Mouse (Mus musculus) forebrain, embryonic 12.5 days (tissue): Measurements from ENCODE around the gene Msmo1. TPM values are rescaled to one million over a fixed set of nuclear protein-coding genes. Genes with fewer than 3 reads are reported as not detected.

ENCODE experiments used
- ATAC-seq: fragments of 200-750 bp; cut with Nextera tagmentation; 2 replicates; pipeline ENCODE4 v1.8.0; 2017; ENCODE audit warnings: moderate TSS enrichment; ENCODE audit not compliant: low FRiP score
- H3K27ac ChIP-seq: fragments of 300-500 bp; sonication (generic); 2 replicates; pipeline ENCODE4 v1.5.1; 2016; ENCODE audit warnings: mild to moderate bottlenecking
- H3K27me3 ChIP-seq: fragments of 300-500 bp; sonication (generic); 2 replicates; pipeline ENCODE4 v1.6.1; 2016; ENCODE audit warnings: mild to moderate bottlenecking
- H3K36me3 ChIP-seq: fragments of 300-500 bp; sonication (generic); replicated peaks from 2 replicates; pipeline ENCODE4 v1.6.1; 2016; ENCODE audit warnings: mild to moderate bottlenecking
- H3K4me1 ChIP-seq: fragments of 300-500 bp; sonication (generic); 2 replicates; pipeline ENCODE4 v1.6.1; 2016
- H3K4me2 ChIP-seq: fragments of 300-500 bp; sonication (generic); 2 replicates; pipeline ENCODE4 v1.6.1; 2016; ENCODE audit warnings: mild to moderate bottlenecking, moderate library complexity
- H3K4me3 ChIP-seq: fragments of 300-500 bp; sonication (generic); replicated peaks from 2 replicates; pipeline ENCODE4 v1.5.1; 2016; ENCODE audit warnings: mild to moderate bottlenecking
- H3K9ac ChIP-seq: fragments of 300-500 bp; sonication (generic); 2 replicates; pipeline ENCODE4 v1.6.1; 2016; ENCODE audit warnings: mild to moderate bottlenecking
- H3K9me3 ChIP-seq: fragments of 300-500 bp; sonication (generic); 2 replicates; pipeline ENCODE4 v1.6.1; 2016
- WGBS: fragments of 180-500 bp; shearing (Covaris S2); methylation state at CpG from one replicate; pipeline ENCODE4 v1.1.7; 2016; 5-methylcytosine and 5-hydroxymethylcytosine counted together
- polyA plus RNA-seq: library from polyadenylated mRNA; unstranded; fragments of >200 nt; fragmentation: Nextera tagmentation; extraction: Ambion mirVana; gene quantifications from 2 replicates; pipeline ENCODE4 v1.2.1, GENCODE M21; 2016

Gene Msmo1
- polyA plus RNA-seq, 1 experiment from 2014 or later, result 194 TPM

- Histone ChIP-seq H3K4me2 (no peak overlapping the region), H3K36me3 (0 out of 2 replicates have a peak, but pooled peaks cover 2% of the 10 kb centered on the region), H3K27me3 (no peaks in the 10 kb centered on the region), H3K27ac (no peak overlapping the region), H3K9me3 (no peaks in the 10 kb centered on the region; the same call in 1 of the 2 replicates), H3K9ac (no peak overlapping the region), H3K4me3 (no peak overlapping the region), H3K4me1 (peaks cover 3% of the 10 kb centered on the region; the same call in 1 of the 2 replicates)
- 42% methylated on average over 1 of the region's 1 CpGs for WGBS
- no peak for ATAC-seq
Measured at GRCm38 (mm10) chr8:64671937-64672336, 61.7 kb downstream of the Msmo1 start.

Other genes with a start within 250 kb of the Msmo1 start
- gene Cpe, start 40.7 kb downstream of the Msmo1 start, polyA plus RNA-seq, result 367 and 417 TPM in 2 replicates
- 22.1 and 28.9 TPM in 2 replicates for gene Klhl2, start 116.2 kb upstream of the Msmo1 start, polyA plus RNA-seq
- 14.6 and 16.1 TPM in 2 replicates for gene Tmem192, start 213.4 kb upstream of the Msmo1 start, polyA plus RNA-seq